In genomic region chr4:59051081-59051480, GRCm38 (mm10) we compare ENCODE assay signal across 29 mouse cellular contexts. TPM values are rescaled to one million over a fixed set of nuclear protein-coding genes. Genes with fewer than 3 reads are reported as not detected.
"Had no signal": no experiment of that assay in that cellular context is flagged by ENCODE, and none has a peak within 500 bp of the region (broad histone marks: within the 10 kb centered on the region; RNA-seq: fewer than 3 reads in every experiment).

No protein-coding gene starts in this region.

- H3K27ac ChIP-seq: gastrocnemius, adult 2 months; heart, adult 2 months; hindbrain, embryonic 10.5 days; hindbrain, embryonic 12.5 days; hindbrain, embryonic 15.5 days; hindbrain, postnatal 0 days; kidney, embryonic 15.5 days; kidney, postnatal 0 days; left cerebral cortex, adult 2 months; limb, embryonic 10.5 days; limb, embryonic 12.5 days; liver, embryonic 13.5 days had no signal

- H3K9me3 ChIP-seq: hindbrain, embryonic 10.5 days; hindbrain, embryonic 12.5 days; hindbrain, embryonic 15.5 days; kidney, embryonic 15.5 days; limb, embryonic 10.5 days; liver, embryonic 13.5 days had no signal

- ATAC-seq: hindbrain, postnatal 0 days; intestine, embryonic 16.5 days had no signal

- H3K4me2 ChIP-seq: heart, embryonic 11.5 days; hindbrain, embryonic 12.5 days; hindbrain, embryonic 15.5 days; kidney, embryonic 15.5 days; limb, embryonic 12.5 days; liver, embryonic 11.5 days; liver, embryonic 13.5 days had no signal

- H3K9ac ChIP-seq: hindbrain, embryonic 12.5 days; hindbrain, embryonic 15.5 days; kidney, embryonic 15.5 days; limb, embryonic 12.5 days; liver, embryonic 13.5 days had no signal

- H3K27me3 ChIP-seq: hindbrain, embryonic 12.5 days; hindbrain, embryonic 15.5 days; kidney, embryonic 15.5 days; limb, embryonic 12.5 days; liver, embryonic 13.5 days had no signal

- H3K4me3 ChIP-seq: gastrocnemius, adult 2 months; heart, adult 2 months; hindbrain, embryonic 10.5 days; hindbrain, embryonic 12.5 days; hindbrain, embryonic 15.5 days; kidney, embryonic 15.5 days; left cerebral cortex, adult 2 months; limb, embryonic 10.5 days; limb, embryonic 12.5 days; liver, embryonic 13.5 days had no signal

- H3K4me1 ChIP-seq: hindbrain, embryonic 15.5 days; kidney, embryonic 15.5 days; limb, embryonic 12.5 days; liver, embryonic 13.5 days had no signal

- H3K36me3 ChIP-seq: hindbrain, embryonic 10.5 days; hindbrain, embryonic 12.5 days; hindbrain, embryonic 15.5 days; kidney, embryonic 15.5 days; limb, embryonic 10.5 days; limb, embryonic 12.5 days; liver, embryonic 13.5 days had no signal

- DNase-seq: gastrocnemius, adult 2 months; gastrocnemius, postnatal 10 days; gastrocnemius, postnatal 25 days; heart, adult 2 months; heart, postnatal 10 days; heart, postnatal 4 days; kidney, adult 11 months; kidney, adult 2 months; kidney, adult 9 months; kidney, postnatal 14 days; kidney, postnatal 36 days; layer of hippocampus, adult 9-11 months; layer of hippocampus, postnatal 36 days; liver; liver, embryonic 13.5 days had no signal

RNA-seq across cellular contexts. Expression of gene Gm20503, which starts 48.1 kb away (rescaled TPM):
- total RNA-seq: granulocyte monocyte progenitor cell, adult 5-6 weeks; hindbrain, postnatal 0 days had no signal
- polyA plus RNA-seq: heart, adult 2 months; kidney, adult 2 months; large intestine, adult 2 months had no signal
